Mouse (Mus musculus) ZHBTc4 (cell line): ENCODE results near the gene Ppm1h.

Source experiments
- DNase-seq: peaks from one replicate; pipeline ENCODE4 v3.0.0-alpha.2; 2011; ENCODE audit warnings: low read depth, low spot score

Ppm1h gene

GRCm38 (mm10) chr10:122808186-122808585 lies 129.6 kb downstream of the Ppm1h start:
- DNase-seq, result no peak

GRCm38 (mm10) chr10:122809851-122810250 lies 131.3 kb downstream of the Ppm1h start:
- DNase-seq, result no peak

- no peak for DNase-seq
Measured at GRCm38 (mm10) chr10:122815094-122815493, 136.5 kb downstream of the Ppm1h start.

GRCm38 (mm10) chr10:122817741-122818140 lies 139.2 kb downstream of the Ppm1h start:
- DNase-seq, result no peak

GRCm38 (mm10) chr10:122819808-122820207 lies 141.2 kb downstream of the Ppm1h start:
- no peak for DNase-seq

GRCm38 (mm10) chr10:122821549-122821948 lies 143.0 kb downstream of the Ppm1h start:
- no peak for DNase-seq

- no peak for DNase-seq
Measured at GRCm38 (mm10) chr10:122823642-122824041, 145.1 kb downstream of the Ppm1h start.

GRCm38 (mm10) chr10:122826696-122827331 lies 148.3 kb downstream of the Ppm1h start:
- DNase-seq, result no peak

GRCm38 (mm10) chr10:122827719-122828414 lies 149.3 kb downstream of the Ppm1h start:
- no peak for DNase-seq

GRCm38 (mm10) chr10:122829801-122830217 lies 151.2 kb downstream of the Ppm1h start:
- DNase-seq, result no peak

- DNase-seq, result no peak
Measured at GRCm38 (mm10) chr10:122830638-122831037, 152.1 kb downstream of the Ppm1h start.

- no peak for DNase-seq
Measured at GRCm38 (mm10) chr10:122842014-122842413, 163.5 kb downstream of the Ppm1h start.

GRCm38 (mm10) chr10:122842961-122843360 lies 164.4 kb downstream of the Ppm1h start:
- no peak for DNase-seq

GRCm38 (mm10) chr10:122845471-122845870 lies 166.9 kb downstream of the Ppm1h start:
- DNase-seq, result no peak

- DNase-seq, result no peak
Measured at GRCm38 (mm10) chr10:122846476-122846875, 167.9 kb downstream of the Ppm1h start.

GRCm38 (mm10) chr10:122848020-122848457 lies 169.5 kb downstream of the Ppm1h start:
- no peak for DNase-seq

- no peak for DNase-seq
Measured at GRCm38 (mm10) chr10:122851267-122852160, 173.0 kb downstream of the Ppm1h start.

GRCm38 (mm10) chr10:122854571-122854970 lies 176.0 kb downstream of the Ppm1h start:
- no peak for DNase-seq

GRCm38 (mm10) chr10:122855149-122855548 lies 176.6 kb downstream of the Ppm1h start:
- DNase-seq, result no peak

GRCm38 (mm10) chr10:122856040-122856764 lies 177.6 kb downstream of the Ppm1h start:
- no peak for DNase-seq

GRCm38 (mm10) chr10:122857155-122857554 lies 178.6 kb downstream of the Ppm1h start:
- no peak for DNase-seq
